Mouse (Mus musculus) bone marrow, adult 2 months (tissue): ENCODE results near the gene Copz1.

Experiments
- CTCF ChIP-seq: fragments of 200-500 bp; IDR thresholded peaks from 2 replicates; pipeline ENCODE4 v1.5.1; 2011; ENCODE audit warnings: low read length, control low read depth; ENCODE audit not compliant: control insufficient read depth, insufficient read depth
- POLR2A ChIP-seq: fragments of 200-500 bp; IDR thresholded peaks from 2 replicates; pipeline ENCODE4 v1.6.1; 2011; ENCODE audit warnings: low read depth, mild to moderate bottlenecking, control low read depth, low read length, borderline replicate concordance; ENCODE audit not compliant: control insufficient read depth

DNA sequence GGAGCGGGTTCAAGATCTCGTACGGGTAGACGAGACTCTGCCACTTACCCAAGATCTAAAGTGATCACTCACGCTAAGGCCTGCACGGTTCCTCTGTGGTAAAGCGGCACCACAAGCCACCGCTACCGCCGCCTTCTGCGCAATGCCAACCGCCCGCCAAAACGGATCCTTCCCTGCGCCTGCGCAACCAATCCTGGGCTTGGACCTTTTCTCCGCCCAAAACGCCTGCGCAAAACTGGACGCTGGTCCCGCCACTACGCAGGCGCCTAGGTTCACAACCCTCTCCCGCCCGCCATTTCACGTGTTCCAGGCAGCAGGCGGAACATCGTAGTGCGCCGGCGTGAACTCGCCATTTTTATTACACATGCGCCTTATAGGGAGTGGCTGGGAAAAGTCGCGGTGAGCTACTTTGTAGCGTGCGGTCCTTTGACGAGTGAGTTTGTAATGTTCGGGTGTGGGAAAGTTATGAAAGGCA lies 32.8 kb upstream of the Copz1 start, which contains the start of gene Cbx5:
- TF ChIP-seq POLR2A (peak; percentile 86; the same call in 1 of the 2 replicates), CTCF (no peak)
